Mouse (Mus musculus) liver, postnatal 0 days (tissue): ENCODE measurements at regions not wholly inside any gene's neighbourhood (a gene's known extent, or its start where the extent isn't known, plus 50 kb on each side); places are given as distances from the start of the nearest gene placed in this dataset.

Experiments used
- CTCF ChIP-seq: sonication (generic); IDR thresholded peaks from 2 replicates; pipeline ENCODE4 v1.5.1; 2016; ENCODE audit warnings: antibody characterized with exemption, low read depth
- EP300 ChIP-seq: IDR thresholded peaks from 2 replicates; pipeline ENCODE4 v1.6.1; 2016; ENCODE audit warnings: antibody characterized with exemption, low read depth, mild to moderate bottlenecking

- TF ChIP-seq CTCF (no peak), EP300 (no peak)
Observed at GRCm38 (mm10) chr2:129958120-129958519, 54.0 kb upstream of the Tgm3 start.
